Mouse (Mus musculus) ES-Bruce4 (cell line): Measurements from ENCODE around the gene Apoa2.

ENCODE experiments used
- EP300 ChIP-seq: IDR thresholded peaks from 2 replicates; pipeline ENCODE4 v1.6.1; 2011; ENCODE audit warnings: low read depth, low read length; ENCODE audit not compliant: insufficient read depth
- POLR2A ChIP-seq: IDR thresholded peaks from one replicate; pipeline ENCODE4 v1.8.1; 2011; ENCODE audit warnings: low read length; ENCODE audit not compliant: insufficient read depth

GRCm38 (mm10) chr1:171240911-171241310 lies 16.1 kb downstream of the Apoa2 start:
- TF ChIP-seq POLR2A (no peak), EP300 (no peak)
